Mouse (Mus musculus) heart, embryonic 12.5 days (tissue): ENCODE measurements around the gene Clic5. TPM values are rescaled to one million over a fixed set of nuclear protein-coding genes. Genes with fewer than 3 reads are reported as not detected.
A peak's percentile ranks its signal among the peaks of the same experiment; 100 is the strongest.

Experiments used
- ATAC-seq: fragments of 200-750 bp; cut with Nextera tagmentation; 2 replicates; pipeline ENCODE4 v1.8.0; 2017; ENCODE audit warnings: moderate TSS enrichment, moderate library complexity; ENCODE audit not compliant: insufficient number of reproducible peaks, low FRiP score
- H3K27ac ChIP-seq: fragments of 300-500 bp; sonication (generic); 2 replicates; pipeline ENCODE4 v1.5.1; 2016; ENCODE audit warnings: mild to moderate bottlenecking, moderate library complexity; ENCODE audit not compliant: poor library complexity, severe bottlenecking
- H3K27me3 ChIP-seq: fragments of 300-500 bp; sonication (generic); replicated peaks from 2 replicates; pipeline ENCODE4 v1.6.1; 2016; ENCODE audit warnings: mild to moderate bottlenecking, moderate library complexity
- H3K36me3 ChIP-seq: fragments of 300-500 bp; sonication (generic); 2 replicates; pipeline ENCODE4 v1.6.1; 2016; ENCODE audit warnings: mild to moderate bottlenecking, moderate library complexity
- H3K4me1 ChIP-seq: fragments of 300-500 bp; sonication (generic); replicated peaks from 2 replicates; pipeline ENCODE4 v1.6.1; 2016; ENCODE audit warnings: mild to moderate bottlenecking
- H3K4me2 ChIP-seq: fragments of 300-500 bp; sonication (generic); 2 replicates; pipeline ENCODE4 v1.6.1; 2016; ENCODE audit warnings: mild to moderate bottlenecking, moderate library complexity
- H3K4me3 ChIP-seq: fragments of 300-500 bp; sonication (generic); 2 replicates; pipeline ENCODE4 v1.5.1; 2016; ENCODE audit warnings: mild to moderate bottlenecking
- H3K9ac ChIP-seq: fragments of 300-500 bp; sonication (generic); 2 replicates; pipeline ENCODE4 v1.6.1; 2016; ENCODE audit warnings: mild to moderate bottlenecking, moderate library complexity
- H3K9me3 ChIP-seq: fragments of 300-500 bp; sonication (generic); replicated peaks from 2 replicates; pipeline ENCODE4 v1.6.1; 2016; ENCODE audit warnings: mild to moderate bottlenecking, moderate library complexity
- WGBS: fragments of 180-500 bp; shearing (Covaris S2); methylation state at CpG from one replicate; pipeline ENCODE4 v1.1.7; 2016; 5-methylcytosine and 5-hydroxymethylcytosine counted together
- polyA plus RNA-seq: library from polyadenylated mRNA; unstranded; fragments of >200 nt; fragmentation: Nextera tagmentation; extraction: Ambion mirVana; gene quantifications from 2 replicates; pipeline ENCODE4 v1.2.1, GENCODE M21; 2016

The Clic5 gene
- 10.2 and 10.6 TPM in 2 replicates for polyA plus RNA-seq

DNA sequence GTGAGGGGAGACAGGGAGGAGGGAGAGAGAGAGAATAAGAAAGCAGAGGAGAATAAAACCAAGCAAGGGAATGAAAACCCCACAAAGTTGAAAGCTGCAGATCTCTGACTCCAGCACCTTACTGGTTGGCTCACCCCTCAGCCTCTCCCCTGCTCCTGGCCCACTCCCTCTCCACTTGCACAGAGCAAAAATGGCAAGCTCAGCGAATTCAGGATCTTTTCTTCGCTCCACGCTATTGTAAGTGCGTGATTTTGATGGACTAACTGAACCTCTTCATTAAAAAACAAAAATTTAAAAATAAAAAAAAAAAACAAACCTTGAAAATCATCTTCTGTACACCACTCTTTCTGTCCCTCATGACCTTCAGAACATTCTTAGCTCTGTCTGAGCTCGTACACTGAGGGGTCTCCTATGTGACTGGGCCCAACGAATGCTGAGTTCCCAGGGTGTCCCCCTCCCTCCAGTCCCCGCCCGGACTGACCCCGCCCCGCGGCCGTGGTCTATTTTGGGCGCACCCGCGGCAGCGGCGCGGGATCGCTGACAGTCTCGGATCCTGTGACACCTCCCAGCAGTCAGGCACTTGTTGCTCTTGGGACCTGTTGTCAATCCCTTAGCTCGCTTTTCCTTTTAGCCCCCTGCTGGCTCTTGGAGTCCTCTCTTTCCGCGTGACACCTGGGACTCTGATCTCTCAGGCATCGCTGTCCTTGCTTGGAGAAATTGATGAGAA is at the start of gene Clic5:
TSS of gene Clic5 (plus strand) at position 543 of the 727 bp plus-strand sequence.
- peak within 1 kb of the TSS; percentile 87 for H3K9ac ChIP-seq
- peak within 1 kb of the TSS; percentile 67 for H3K4me3 ChIP-seq
- WGBS = 2% methylated on average over 24 of the region's 24 CpGs
- 0 out of 2 replicates have a peak, but pooled peaks cover 9% of the 10 kb centered on the region for H3K27me3 ChIP-seq
- H3K9me3 ChIP-seq = no peaks in the 10 kb centered on the region
- H3K4me2 ChIP-seq = peak within 1 kb of the TSS; percentile 95
- H3K4me1 ChIP-seq = peaks cover 19% of the 10 kb centered on the region
- ATAC-seq = peak; percentile 88
- peak within 1 kb of the TSS; percentile 84 for H3K27ac ChIP-seq
- H3K36me3 ChIP-seq = no peaks in the 10 kb centered on the region

DNA sequence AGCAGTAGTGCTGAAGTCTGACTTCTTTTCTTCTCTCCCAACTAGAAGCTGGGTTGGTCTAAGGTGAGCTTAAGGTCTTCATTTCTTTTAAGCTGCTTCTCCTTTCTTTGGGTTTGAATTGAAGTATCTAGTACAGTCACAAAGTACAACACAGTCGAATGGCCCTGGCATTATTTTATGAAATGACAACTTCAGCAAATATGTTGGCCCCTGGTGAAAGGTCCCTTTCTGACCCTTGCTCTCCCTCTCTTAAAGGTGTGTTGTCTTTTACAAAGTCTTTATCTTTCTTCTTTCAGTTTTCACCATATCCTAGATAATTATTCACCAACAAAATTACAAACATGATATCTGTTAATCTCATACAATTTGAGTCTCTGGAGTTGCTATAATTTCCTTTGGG is 42.6 kb upstream of the Clic5 start:
- H3K27ac ChIP-seq = no peak overlapping the region
- H3K4me2 ChIP-seq = no peak overlapping the region
- ATAC-seq = no peak
- H3K4me3 ChIP-seq = no peak overlapping the region
- WGBS = 81% methylated on average over 1 of the region's 1 CpGs
- H3K9me3 ChIP-seq = no peaks in the 10 kb centered on the region
- no peaks in the 10 kb centered on the region for H3K27me3 ChIP-seq
- H3K9ac ChIP-seq = no peak overlapping the region
- H3K4me1 ChIP-seq = no peaks in the 10 kb centered on the region
- no peaks in the 10 kb centered on the region for H3K36me3 ChIP-seq

DNA sequence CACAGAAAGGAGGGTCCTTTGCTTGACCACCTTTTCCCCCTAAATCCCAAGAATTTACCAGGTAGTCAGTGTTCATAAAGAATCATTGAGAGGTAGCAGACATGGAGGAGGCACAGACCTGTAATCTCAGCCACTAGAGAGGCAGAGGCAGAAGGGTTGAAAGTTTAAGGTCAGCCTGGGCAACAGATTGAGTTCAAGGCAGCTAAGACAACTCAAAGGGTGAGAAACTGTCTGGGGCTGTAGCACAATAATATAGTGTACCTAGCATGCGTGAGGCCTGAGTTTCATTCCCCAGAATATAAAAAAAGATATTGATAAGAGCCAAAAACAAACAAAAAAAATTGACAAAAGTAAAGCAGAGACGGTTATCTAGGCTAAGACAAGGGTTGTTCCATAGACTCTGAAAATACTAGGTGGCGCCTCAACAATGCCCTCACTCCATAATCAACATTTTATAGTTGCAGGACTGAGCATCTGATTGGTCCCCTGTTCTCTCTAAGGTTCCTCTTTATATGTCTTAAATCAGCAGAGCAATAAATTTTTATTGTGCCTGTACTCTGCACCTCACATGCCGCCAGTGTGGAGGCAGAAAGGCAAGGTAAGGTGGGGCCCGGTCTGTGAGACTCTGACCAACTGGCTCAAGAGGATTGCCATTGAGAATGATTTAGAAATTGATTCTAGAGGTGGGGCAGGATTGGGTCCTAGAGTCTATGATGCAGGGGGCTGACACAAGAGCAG is 40.1 kb upstream of the Clic5 start:
- Histone ChIP-seq H3K4me3 (no peak overlapping the region), H3K27ac (no peak overlapping the region), H3K4me1 (peaks cover 14% of the 10 kb centered on the region), H3K9ac (no peak overlapping the region), H3K4me2 (no peak overlapping the region), H3K36me3 (no peaks in the 10 kb centered on the region), H3K27me3 (no peaks in the 10 kb centered on the region), H3K9me3 (no peaks in the 10 kb centered on the region)
- no peak for ATAC-seq
- WGBS = 84% methylated on average over 5 of the region's 5 CpGs

DNA sequence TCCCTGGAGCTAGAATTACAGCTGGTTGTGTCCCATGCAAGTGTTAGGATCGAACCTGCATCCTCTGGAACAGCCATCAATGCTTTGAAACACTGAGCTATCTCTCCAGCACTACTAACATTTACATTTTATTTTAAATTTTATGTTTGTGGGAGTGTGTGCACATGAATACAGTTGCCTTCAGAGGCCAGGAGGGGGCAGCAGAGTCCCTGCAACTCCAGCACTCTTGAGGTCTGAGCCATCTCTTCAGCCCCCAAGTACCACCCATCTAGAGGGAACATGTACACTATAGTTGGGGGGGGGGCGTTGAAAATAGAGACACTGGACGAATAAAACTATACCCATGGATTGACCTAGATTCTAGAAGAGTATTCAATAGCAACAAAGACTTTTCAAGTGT is 37.3 kb upstream of the Clic5 start:
- H3K9ac ChIP-seq = no peak overlapping the region
- no peaks in the 10 kb centered on the region for H3K27me3 ChIP-seq
- H3K9me3 ChIP-seq = no peaks in the 10 kb centered on the region
- no peaks in the 10 kb centered on the region for H3K36me3 ChIP-seq
- 53% methylated on average over 3 of the region's 3 CpGs for WGBS
- no peak overlapping the region for H3K4me2 ChIP-seq
- H3K27ac ChIP-seq = no peak overlapping the region
- peaks cover 20% of the 10 kb centered on the region for H3K4me1 ChIP-seq
- H3K4me3 ChIP-seq = no peak overlapping the region
- ATAC-seq = no peak

DNA sequence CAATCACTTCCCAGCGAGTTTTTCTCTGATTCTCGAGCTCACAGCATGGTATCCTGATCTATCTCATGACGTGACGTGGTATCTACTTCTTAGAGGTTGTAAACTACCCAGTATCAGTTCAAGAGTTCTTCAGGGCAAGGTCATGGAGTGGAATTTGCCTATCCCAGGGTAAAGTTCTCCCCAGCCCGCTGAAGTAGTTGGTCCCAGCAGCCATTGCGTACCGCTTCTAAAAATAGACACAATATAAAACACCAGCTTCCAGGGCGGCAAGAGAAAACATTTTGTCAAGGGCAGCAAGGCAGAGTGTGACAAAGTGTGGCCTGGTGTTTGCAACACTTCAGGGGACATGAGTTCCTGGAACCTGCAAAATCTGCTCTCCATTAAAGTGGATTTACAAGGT is 36.5 kb upstream of the Clic5 start:
- peaks cover 23% of the 10 kb centered on the region for H3K4me1 ChIP-seq
- peak overlapping the region; percentile 56 for H3K27ac ChIP-seq
- H3K9ac ChIP-seq = no peak overlapping the region
- H3K36me3 ChIP-seq = no peaks in the 10 kb centered on the region
- no peaks in the 10 kb centered on the region for H3K9me3 ChIP-seq
- no peak overlapping the region for H3K4me3 ChIP-seq
- ATAC-seq = peak; percentile 50
- no peak overlapping the region for H3K4me2 ChIP-seq
- H3K27me3 ChIP-seq = no peaks in the 10 kb centered on the region
- 40% methylated on average over 8 of the region's 8 CpGs for WGBS

DNA sequence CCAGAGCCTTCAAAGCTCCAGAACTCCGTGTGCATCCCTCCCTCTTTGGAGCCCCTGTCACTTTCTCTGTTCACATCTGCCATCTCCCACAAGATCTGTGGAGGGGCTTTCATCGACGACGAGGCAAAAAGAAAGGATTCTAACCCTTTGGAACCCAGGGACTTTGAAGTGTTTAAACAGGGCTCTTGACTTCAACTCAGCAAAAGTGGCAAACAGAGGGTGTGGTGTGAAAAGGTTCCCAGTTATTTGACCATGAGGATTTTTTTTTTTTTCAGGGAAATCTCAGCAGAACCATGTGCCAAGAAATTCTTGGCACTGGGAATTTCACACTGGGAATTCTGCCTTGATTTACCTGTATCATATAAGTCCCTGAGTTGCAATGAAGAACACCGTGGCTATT is 34.5 kb upstream of the Clic5 start:
- 32% methylated on average over 5 of the region's 5 CpGs for WGBS
- Histone ChIP-seq H3K4me3 (no peak overlapping the region), H3K9ac (no peak overlapping the region), H3K9me3 (no peaks in the 10 kb centered on the region), H3K27ac (no peak overlapping the region), H3K4me1 (peaks cover 23% of the 10 kb centered on the region), H3K36me3 (no peaks in the 10 kb centered on the region), H3K4me2 (no peak overlapping the region), H3K27me3 (no peaks in the 10 kb centered on the region)
- no peak for ATAC-seq

DNA sequence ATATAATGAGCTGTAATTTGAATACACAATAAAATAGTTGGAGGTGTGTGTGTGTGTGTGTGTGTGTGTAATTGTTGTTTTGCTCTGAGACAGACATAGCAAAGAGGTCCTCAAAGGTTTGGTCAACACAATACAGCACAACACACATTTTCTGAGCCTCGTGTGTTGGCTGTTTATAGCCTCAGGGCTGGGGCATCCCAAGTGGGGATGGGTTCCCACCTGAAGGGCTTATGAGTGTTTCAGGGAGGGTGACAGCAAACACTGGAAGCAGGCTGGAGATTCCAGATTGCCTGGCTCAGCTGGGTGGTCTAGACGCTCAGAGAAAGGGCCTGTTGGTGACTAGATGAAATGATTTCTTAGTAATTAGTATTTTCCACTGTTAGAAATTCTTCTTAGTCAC is 33.2 kb upstream of the Clic5 start:
- no peak overlapping the region for H3K27ac ChIP-seq
- H3K4me3 ChIP-seq = no peak overlapping the region
- no peak for ATAC-seq
- no peaks in the 10 kb centered on the region for H3K27me3 ChIP-seq
- no peaks in the 10 kb centered on the region for H3K9me3 ChIP-seq
- H3K4me2 ChIP-seq = no peak overlapping the region
- no peaks in the 10 kb centered on the region for H3K36me3 ChIP-seq
- H3K9ac ChIP-seq = no peak overlapping the region
- peaks cover 23% of the 10 kb centered on the region for H3K4me1 ChIP-seq
- whole genome bisulfite sequencing = 63% methylated on average over 2 of the region's 2 CpGs

DNA sequence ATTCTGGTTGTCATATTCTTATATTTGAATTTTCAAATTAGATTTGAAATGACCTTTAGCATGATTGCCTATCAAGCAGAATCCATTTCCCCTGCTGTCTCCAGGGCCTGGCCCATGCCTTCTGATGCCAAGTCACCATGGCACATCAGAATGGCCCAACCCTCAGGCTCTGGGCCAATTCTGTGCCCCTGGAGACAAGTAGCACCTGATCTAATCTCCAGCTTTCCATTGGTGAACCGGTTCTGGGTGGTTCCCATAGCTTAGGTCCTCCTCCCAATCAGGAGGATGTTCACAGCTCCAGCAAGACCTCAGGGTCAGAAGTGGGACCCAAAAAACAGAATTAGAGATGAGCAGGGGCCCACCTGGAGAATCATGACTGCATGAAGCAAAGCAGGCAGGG is 30.2 kb upstream of the Clic5 start:
- Histone ChIP-seq H3K9ac (no peak overlapping the region), H3K9me3 (0 out of 2 replicates have a peak, but pooled peaks cover 4% of the 10 kb centered on the region), H3K27ac (no peak overlapping the region), H3K4me2 (no peak overlapping the region), H3K4me1 (peaks cover 18% of the 10 kb centered on the region), H3K36me3 (no peaks in the 10 kb centered on the region), H3K27me3 (no peaks in the 10 kb centered on the region), H3K4me3 (no peak overlapping the region)
- ATAC-seq = no peak
- 53% methylated on average over 1 of the region's 1 CpGs for WGBS

DNA sequence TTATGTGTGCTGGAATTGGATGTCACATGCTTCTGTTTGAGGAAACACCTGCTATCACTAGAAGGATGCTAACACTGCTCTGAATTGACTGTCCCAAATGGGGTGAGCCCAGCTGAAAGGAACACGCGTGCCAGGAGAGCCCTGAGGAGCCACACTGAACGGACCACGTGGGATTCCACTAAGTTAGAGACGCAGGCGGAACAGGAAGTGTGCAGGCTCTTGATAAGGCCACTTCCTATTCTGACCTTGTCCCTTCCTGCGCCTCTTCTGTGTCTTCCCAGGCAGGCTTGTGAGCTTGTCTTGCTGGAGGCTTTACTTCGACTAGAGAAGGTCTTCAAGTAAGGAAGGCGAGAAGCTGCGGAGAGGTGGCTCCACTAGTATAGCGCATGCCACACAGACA is 27.9 kb upstream of the Clic5 start:
- no peak overlapping the region for H3K4me2 ChIP-seq
- no peaks in the 10 kb centered on the region for H3K36me3 ChIP-seq
- no peak overlapping the region for H3K27ac ChIP-seq
- WGBS = 66% methylated on average over 11 of the region's 11 CpGs
- ATAC-seq = no peak
- H3K9ac ChIP-seq = no peak overlapping the region
- peaks cover 15% of the 10 kb centered on the region for H3K4me1 ChIP-seq
- no peaks in the 10 kb centered on the region for H3K27me3 ChIP-seq
- no peak overlapping the region for H3K4me3 ChIP-seq
- 0 out of 2 replicates have a peak, but pooled peaks cover 4% of the 10 kb centered on the region for H3K9me3 ChIP-seq

DNA sequence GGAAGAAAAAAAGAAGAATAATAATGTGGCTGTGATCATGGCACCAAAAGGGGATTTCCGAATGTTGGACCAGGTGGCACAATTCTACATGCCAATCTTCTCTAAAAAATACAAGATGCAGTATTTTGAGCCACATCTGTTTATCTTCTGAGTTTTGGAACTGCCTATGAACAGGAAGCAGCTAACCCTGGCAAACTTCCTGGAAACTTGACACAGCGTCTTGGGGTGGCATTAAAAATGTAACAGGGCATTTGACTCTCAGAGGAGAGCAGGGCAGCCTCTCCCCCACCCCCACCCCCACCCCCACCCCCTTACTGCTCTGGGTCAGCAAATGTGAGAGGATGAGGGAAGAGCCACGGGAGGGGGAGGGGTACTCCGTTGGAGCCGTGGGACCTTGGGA is 25.9 kb upstream of the Clic5 start:
- 22% methylated on average over 5 of the region's 5 CpGs for WGBS
- peak overlapping the region; percentile 10; the same call in 1 of the 2 replicates for H3K4me3 ChIP-seq
- ATAC-seq = no peak

DNA sequence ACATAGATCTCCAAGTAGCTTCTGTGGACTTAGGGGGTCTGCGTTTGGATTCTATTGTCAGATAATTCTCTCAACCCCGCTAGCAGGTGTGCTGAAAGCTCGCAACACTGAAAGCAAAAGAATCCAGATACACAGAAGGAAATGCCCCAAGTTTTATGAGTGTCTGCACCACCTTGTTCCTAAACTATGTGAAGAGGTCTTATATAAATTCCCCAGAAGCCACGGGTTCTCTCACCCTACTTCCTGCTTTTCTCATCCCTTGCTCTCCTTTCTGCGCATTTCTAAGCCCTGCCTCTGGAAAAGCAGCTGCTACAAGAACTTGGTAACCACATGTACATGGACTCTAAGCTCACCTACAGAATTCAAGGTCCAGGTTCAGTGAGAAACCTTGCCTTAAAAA is 25.4 kb upstream of the Clic5 start:
- H3K27me3 ChIP-seq = no peaks in the 10 kb centered on the region
- H3K4me1 ChIP-seq = peaks cover 8% of the 10 kb centered on the region
- H3K4me3 ChIP-seq = peak overlapping the region; percentile 10; the same call in 1 of the 2 replicates
- 0 out of 2 replicates have a peak overlapping the region, but pooled peaks have one; percentile 10 for H3K9ac ChIP-seq
- peak overlapping the region; percentile 39 for H3K4me2 ChIP-seq
- no peak overlapping the region for H3K27ac ChIP-seq
- H3K36me3 ChIP-seq = no peaks in the 10 kb centered on the region
- 69% methylated on average over 5 of the region's 5 CpGs for WGBS
- ATAC-seq = no peak
- 0 out of 2 replicates have a peak, but pooled peaks cover 4% of the 10 kb centered on the region for H3K9me3 ChIP-seq

More for the DNA sequence above, 25.9 kb upstream of the Clic5 start:
- no peaks in the 10 kb centered on the region for H3K36me3 ChIP-seq
- H3K9me3 ChIP-seq = 0 out of 2 replicates have a peak, but pooled peaks cover 4% of the 10 kb centered on the region
- H3K27me3 ChIP-seq = no peaks in the 10 kb centered on the region
- H3K4me2 ChIP-seq = peak overlapping the region; percentile 39
- H3K9ac ChIP-seq = 0 out of 2 replicates have a peak overlapping the region, but pooled peaks have one; percentile 10
- no peak overlapping the region for H3K27ac ChIP-seq
- peaks cover 8% of the 10 kb centered on the region for H3K4me1 ChIP-seq
